In the genomic region with DNA sequence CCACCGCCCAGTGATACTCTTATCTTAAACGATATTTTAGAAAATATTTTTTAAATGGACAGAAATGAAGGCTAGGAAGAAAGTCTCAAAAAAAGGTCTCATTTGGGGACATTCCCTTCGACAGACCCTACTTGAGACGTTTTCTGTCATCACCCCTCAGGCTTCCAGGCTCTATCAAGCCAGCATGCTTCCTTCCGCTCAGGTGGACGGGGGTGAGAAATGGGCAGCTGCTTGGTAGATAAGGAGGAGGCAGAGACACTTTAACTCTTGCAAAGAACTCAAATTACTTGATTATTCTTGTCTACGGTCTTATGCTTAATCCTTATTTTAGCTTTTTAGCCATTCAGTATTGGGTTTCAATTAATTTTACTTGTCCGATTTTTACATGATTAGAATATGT, we compare ENCODE assay signal across 1 mouse cellular context.
A peak's percentile ranks its signal among the peaks of the same experiment; 100 is the strongest.
TF ChIP-seq lines count a peak whose summit lies in the region.

No protein-coding gene starts in this region.

TF ChIP-seq in MEL, 35 proteins besides CTCF, POLR2A, EP300 and RAD21:
- TF ChIP-seq BHLHE40 (IDR thresholded peaks at IDR 0.05; ENCODE audit: borderline replicate concordance, low read depth, low read length) (peak; percentile 52; the same call in 1 of the 2 replicates), TBP (IDR thresholded peaks at IDR 0.05; ENCODE audit: low read depth, low read length) (no peak), MXI1 (IDR thresholded peaks at IDR 0.05; ENCODE audit: low read depth, low read length) (peak; percentile 80), SIN3A (IDR thresholded peaks at IDR 0.05; ENCODE audit: low read length) (peak; percentile 88), POLR2AphosphoS2 (IDR thresholded peaks at IDR 0.05; ENCODE audit: low read length) (no peak), RCOR1 (IDR thresholded peaks at IDR 0.05; ENCODE audit: low read depth, low read length) (peak; percentile 55), GATA1 (IDR thresholded peaks at IDR 0.05; ENCODE audit: low read depth, low read length) (peak; percentile 84), CHD2 (IDR thresholded peaks at IDR 0.05; ENCODE audit: low read length) (no peak), MYB (IDR thresholded peaks at IDR 0.05; ENCODE audit: low read depth, low read length) (no peak), MAX (IDR thresholded peaks at IDR 0.05; ENCODE audit: low read length) (peak; percentile 57; the same call in 1 of the 2 replicates), NELFE (IDR thresholded peaks at IDR 0.05; ENCODE audit: low read depth, low read length) (no peak), ETS1 (IDR thresholded peaks at IDR 0.05; ENCODE audit: low read depth, low read length) (peak; percentile 96), SMC3 (IDR thresholded peaks at IDR 0.05; ENCODE audit: low read depth, low read length) (no peak), JUND (IDR thresholded peaks at IDR 0.05; ENCODE audit: low read depth, low read length) (no peak), MAZ (IDR thresholded peaks at IDR 0.05; ENCODE audit: low read depth, low read length) (peak; percentile 75; the same call in 1 of the 2 replicates), ZNF384 (IDR thresholded peaks at IDR 0.05; ENCODE audit: low read depth, low read length) (peak; percentile 43; the same call in 1 of the 2 replicates), TAL1 (IDR thresholded peaks at IDR 0.05; ENCODE audit: low read length) (peak; percentile 74), ZC3H11A (IDR thresholded peaks at IDR 0.05; ENCODE audit: low read depth, low read length) (no peak), HCFC1 (IDR thresholded peaks at IDR 0.05; ENCODE audit: low read depth, low read length) (0 out of 2 replicates have a peak, but pooled peaks have one; percentile 33), TCF12 (IDR thresholded peaks at IDR 0.05; ENCODE audit: low read depth, low read length) (peak; percentile 91), ZKSCAN1 (IDR thresholded peaks at IDR 0.05; ENCODE audit: low read depth, low read length) (no peak), NRF1 (IDR thresholded peaks at IDR 0.05; ENCODE audit: insufficient read depth, low read depth, low read length, poor library complexity, severe bottlenecking) (no peak), MAFK (IDR thresholded peaks at IDR 0.05; ENCODE audit: borderline replicate concordance, low read depth, low read length) (no peak), USF1 (IDR thresholded peaks at IDR 0.05; ENCODE audit: low read depth, low read length) (no peak), ZMIZ1 (IDR thresholded peaks at IDR 0.05; ENCODE audit: low read depth, low read length) (no peak)
